Mouse (Mus musculus) adrenal gland, adult 2 months (tissue): Measurements from ENCODE around the gene Nat14. TPM values are rescaled to one million over a fixed set of nuclear protein-coding genes. Genes with fewer than 3 reads are reported as not detected.
A peak's percentile ranks its signal among the peaks of the same experiment; 100 is the strongest.
"Not testable (repeated sequence)": the region's sequence is repeated elsewhere in the genome, so short reads cannot be mapped to it uniquely, and the experiment has no call there.

Experiments
- DNase-seq: peaks from one replicate; pipeline ENCODE4 v3.0.0; 2021
- long read RNA-seq: library from polyadenylated mRNA; stranded (forward); transcript quantifications from one replicate; pipeline ENCODE4 v2.0.0, GENCODE M21; 2021
- polyA plus RNA-seq: library from polyadenylated mRNA; depleted of rRNA; stranded (reverse); fragments of >200 nt; gene quantifications from 2 replicates; pipeline ENCODE4 v1.2.3, GENCODE M21; 2012; rRNA removed
- total RNA-seq, 2 experiments: library from RNA; stranded (reverse); gene quantifications; 2 replicates each; pipeline ENCODE4 v1.2.3; 2021

Nat14 gene
- total RNA-seq (1 to 10 TPM; 8.4 to 9.2 TPM), polyA plus RNA-seq (11.4 and 20.0 TPM in 2 replicates)
- long read RNA-seq, partial matches to known transcripts, result 0 of 8 reads
- long read RNA-seq, other reads (novel, unspliced or antisense), result 4 of 8 reads

- DNase-seq, result no peak
These were observed at the start of gene Nat14 for GRCm38 (mm10) chr7:4921824-4922482. Gene Nat14, plus strand, starts transcription at chr7:4922028.

DNA sequence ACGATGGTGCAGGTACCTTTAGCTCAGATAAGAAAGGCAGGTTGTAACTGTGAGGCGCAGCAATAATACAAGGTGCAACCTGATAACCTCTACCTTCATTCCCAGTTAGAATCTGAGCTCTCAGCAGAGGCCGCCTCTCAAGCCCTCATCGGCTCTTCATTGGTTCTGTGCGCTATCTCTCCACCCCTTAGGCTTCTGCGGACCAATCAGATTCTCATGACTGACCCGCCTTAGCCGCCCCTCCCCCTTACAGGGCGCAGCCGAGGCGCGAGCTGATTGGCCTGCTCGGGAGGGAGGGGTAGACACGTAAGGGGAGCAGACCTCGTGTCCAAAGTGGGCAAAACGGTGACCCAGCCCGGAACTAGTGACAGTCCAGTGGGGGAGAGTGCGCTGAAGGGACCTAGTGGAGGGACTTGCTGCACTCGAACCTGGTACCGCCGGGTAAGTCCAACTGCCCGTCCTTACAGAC is 45.0 kb upstream of the Nat14 start, which contains the start of gene Isoc2a:
Isoc2a (plus strand) TSS at position 401 of the 469 bp plus-strand sequence.
- DNase-seq, result peak; percentile 95

DNA sequence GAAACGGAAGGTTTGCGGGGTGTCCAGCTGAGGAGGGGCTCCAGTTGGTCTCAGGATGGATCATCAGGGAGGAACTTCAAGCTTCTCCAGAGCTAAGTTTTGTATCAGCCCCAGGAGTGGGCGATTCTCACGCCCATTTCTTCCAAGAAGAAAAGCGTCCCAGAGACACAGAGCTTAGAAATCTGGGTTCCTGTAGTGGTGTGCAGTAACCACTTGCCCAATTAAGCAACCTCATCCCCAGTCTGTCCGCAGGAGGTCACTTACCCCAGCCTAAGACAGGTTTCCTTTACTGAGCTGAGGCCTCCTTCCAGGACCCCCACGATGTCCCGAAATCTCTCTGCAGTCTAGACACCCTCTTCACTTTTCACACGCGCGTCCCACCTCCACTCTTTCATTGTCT is 44.6 kb upstream of the Nat14 start:
- DNase-seq, result no peak

DNA sequence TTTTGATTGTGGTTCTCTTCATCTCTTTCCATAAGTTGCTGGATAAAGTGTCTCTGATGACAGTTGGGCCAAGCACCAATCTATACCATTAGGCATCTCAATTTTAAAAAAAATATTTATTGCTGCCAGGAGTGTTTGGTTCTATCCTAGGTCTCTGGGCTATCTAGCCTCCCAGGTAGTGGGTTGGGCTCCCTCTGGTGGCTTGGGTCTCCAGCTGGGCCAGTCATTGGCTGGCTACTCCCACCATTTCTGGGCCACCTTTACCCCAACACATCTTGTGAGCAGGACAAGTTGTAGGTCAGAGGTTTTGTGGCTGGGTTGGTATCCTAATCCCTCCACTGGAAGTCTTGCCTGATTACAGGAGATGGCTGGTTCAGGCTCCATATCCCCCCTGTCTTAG is 43.6 kb upstream of the Nat14 start:
- peak; percentile 26 for DNase-seq

- DNase-seq, result not testable (repeated sequence)
These were observed 42.8 kb upstream of the Nat14 start for GRCm38 (mm10) chr7:4879036-4879435.

GRCm38 (mm10) chr7:4886680-4887079 is 35.1 kb upstream of the Nat14 start:
- no peak for DNase-seq

DNA sequence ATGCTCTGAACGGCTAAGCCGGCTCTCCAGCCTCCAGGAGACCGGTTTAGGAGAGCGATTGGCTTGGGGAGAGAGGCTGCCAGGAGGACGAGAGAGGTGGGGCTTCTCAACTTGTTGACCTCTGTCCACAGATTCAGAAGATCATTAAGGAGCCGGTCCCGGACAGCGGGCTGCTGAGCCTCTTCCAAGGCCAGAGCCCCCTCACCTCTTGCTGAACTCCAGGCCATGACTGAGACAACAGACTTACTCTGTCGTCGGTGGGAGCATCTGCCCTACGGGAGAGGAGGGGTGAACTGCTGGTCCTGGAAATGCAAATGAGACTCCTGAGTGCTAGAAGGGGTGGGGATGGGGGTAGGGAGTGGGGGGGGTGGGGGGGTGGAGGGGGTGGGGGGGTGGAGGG is 26.6 kb upstream of the Nat14 start:
- DNase-seq, result no peak

- DNase-seq, result no peak
These were observed 22.8 kb upstream of the Nat14 start for GRCm38 (mm10) chr7:4898851-4899648.

DNA sequence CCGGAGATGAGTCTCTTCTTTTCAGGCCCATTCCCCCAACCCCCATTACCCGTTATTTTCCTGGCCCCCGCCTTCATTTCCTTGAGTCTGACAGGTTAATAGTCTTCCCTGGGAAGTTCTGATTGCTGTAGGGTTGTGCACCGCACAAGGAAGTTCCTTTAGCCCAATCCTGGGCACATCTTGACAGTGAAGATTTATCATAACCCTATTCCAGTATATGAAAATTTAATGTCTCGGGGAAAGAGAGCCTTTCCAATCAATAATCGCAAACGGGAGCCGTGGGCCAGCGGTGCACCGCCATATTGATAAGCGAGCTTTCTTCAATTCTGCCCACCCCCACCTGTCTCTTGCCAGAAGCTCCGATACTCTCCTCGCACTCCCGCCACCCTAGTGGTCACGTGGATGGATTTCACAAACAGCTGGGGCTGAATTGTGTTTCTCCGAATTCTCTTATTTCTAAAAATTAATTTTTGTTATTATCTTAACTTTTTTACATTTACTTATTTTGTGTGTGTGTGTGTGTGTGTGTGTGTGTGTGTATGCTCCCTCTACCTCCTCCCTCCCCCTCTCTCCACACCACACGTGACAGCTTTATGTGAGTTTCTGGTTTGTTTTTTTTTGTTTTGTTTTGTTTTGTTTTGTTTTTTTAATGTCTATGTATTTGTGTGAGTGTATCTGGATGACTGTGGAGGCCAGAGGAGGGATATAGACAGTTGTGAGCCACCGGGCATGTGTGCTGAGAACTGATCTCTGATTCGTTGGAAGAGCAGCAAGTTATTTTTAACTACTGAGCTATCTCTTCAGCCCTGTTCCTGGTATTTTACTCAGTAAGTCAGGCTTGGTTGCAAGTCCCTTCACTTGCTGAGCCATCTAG is 21.9 kb upstream of the Nat14 start:
- peak; percentile 53 for DNase-seq

DNA sequence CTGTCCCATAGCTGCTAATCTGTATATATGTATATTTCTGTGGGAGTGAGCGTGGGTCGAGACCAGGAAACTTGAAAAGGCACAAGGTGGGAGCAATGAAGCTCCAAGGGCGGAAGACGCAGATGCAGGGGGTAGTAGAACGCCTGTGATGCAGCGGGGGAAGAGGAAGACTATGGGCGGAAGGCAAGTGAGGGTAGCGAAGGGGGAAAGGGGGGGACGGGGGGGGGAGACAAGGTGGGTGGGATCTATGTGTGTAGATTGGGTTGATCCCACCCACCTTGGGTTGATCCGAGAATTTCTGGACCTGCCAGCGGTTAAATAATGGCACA is 21.3 kb upstream of the Nat14 start:
- no peak for DNase-seq

DNA sequence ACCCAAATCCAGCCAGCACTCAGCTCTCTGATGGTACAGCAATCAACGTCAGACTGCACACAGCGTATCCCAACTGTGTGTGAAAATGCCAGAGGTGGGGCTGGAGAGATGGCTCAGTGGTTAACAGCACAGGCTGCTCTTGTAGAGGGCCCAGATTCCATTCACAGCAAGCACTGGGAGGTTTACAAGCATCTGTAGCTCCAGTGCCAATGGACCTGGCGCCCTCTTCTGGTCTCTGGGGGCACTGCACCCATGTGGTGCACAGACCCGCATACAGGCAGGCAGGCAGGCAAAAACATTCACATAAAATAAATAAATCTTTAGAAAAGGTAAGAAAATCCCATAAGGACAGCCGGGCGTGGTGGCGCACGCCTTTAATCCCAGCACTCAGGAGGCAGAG is 20.7 kb upstream of the Nat14 start:
- no peak for DNase-seq

DNA sequence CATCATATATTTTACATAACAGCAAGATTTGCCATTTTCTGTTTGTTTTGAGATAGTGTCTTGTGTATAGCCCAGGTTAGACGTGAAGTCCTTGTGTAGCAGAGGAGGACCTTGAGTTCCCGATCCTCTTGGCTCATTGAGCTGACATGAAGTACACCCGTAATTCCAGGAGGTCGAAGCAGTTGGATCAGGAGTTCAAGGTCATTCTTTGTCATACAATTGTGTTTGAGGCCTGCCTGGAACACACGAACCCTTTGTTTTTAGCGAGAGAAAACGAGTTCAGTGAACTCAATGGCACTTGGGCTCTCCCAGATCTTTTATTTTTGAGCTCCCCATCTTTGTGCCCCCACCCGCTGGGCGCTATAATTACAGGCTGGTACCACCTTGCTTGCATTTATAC is 19.4 kb upstream of the Nat14 start:
- no peak for DNase-seq

DNA sequence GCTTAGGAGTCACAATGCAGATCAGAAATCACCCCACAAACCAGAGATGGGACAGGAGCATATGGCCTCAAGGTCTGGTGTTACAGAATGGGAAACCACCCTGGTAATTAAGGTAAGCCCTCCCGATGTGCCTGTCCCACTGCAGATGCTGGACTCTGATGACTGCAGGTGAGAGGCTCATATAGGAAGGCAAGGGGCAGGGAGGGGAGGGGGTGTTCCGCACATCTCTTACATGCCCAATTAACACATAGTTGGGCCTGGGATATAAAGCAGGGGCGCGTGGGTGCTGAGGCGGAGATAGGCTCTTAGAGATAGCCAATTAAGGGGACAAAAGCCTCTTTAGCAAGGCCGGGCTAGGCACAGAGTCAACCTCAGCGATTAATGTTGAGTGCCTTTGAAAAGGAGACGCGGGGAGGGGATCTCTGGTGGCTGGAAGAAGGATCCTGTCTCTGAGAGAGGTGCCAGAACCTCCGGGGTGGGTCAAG is 15.3 kb upstream of the Nat14 start, which contains the start of gene Gm36210:
Gm36210 (minus strand) TSS at position 51 of the 485 bp plus-strand sequence.
- DNase-seq, result no peak

GRCm38 (mm10) chr7:4911561-4911960 is 10.3 kb upstream of the Nat14 start:
- no peak for DNase-seq

- no peak for DNase-seq
These were observed 9.6 kb upstream of the Nat14 start for GRCm38 (mm10) chr7:4912248-4912647.

DNA sequence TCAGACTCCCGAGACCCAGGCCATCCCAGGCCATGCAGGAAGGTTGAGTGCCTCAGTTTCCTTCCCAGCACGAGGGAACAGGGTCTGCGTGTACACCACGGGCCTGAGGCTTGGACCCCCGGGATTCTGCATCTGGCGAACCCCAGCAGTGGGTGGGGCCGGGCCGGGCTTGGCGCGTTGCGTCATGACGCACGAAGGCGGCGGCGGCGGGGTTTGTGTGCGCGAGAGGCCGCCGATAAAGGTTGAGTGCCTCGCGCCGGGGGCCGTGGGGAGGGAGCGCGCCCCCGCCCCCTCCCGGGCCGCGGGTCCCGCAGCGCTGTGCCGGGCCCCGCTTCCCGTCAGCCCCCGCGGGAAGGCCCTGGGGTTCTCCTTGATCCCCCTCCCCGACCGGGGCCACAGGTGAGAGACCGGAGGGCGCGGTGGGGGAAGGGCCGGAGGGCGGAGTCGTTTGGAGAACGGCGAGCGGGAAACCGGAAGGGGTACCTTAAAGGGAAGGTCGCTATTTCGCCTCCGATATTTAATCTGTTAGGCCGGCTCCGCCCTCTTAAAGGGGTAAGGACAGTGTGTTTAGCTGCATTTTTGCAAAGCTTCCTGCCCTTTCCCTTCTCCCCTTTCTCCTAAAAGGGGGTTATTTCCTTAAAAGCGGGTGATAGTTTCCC is 6.7 kb upstream of the Nat14 start, which contains the start of gene Zfp628:
Zfp628 (plus strand) TSS at position 211 of the 659 bp plus-strand sequence.
- peak; percentile 96 for DNase-seq

DNA sequence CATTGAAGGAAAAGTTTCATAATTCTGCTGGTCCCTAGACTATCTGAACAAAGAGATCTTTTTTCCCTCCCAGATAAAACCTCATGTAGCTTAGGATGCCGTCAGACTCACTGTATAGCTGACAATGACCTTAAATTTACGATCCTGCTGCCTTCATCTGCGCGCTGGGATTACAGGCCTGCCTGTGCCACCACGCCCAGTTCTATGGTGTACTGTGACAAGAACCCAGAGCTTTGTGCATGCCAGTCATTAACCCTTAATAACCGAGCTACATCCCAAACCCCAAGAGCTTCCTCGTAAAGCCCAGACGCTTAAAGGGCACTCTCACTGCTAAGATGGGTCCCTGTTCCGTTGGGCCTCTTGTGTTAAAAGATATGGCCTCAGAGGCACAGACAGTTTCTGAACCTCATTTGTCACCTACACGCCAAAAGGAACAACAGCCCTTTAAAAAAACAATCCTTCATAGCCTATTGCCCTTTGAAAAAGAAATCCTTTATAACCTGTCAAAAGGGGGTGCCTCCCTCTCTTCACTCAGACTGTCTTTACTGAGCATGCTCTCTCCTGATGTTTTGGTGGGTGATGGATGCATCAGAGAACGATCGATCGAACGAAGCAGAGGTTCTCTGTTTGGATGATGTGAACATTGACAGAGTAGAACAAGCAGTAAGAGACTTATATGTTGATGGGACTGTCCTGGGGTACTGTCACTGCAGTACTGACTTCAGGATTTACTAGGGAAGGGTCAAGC is 6.0 kb upstream of the Nat14 start:
- DNase-seq, result no peak

DNA sequence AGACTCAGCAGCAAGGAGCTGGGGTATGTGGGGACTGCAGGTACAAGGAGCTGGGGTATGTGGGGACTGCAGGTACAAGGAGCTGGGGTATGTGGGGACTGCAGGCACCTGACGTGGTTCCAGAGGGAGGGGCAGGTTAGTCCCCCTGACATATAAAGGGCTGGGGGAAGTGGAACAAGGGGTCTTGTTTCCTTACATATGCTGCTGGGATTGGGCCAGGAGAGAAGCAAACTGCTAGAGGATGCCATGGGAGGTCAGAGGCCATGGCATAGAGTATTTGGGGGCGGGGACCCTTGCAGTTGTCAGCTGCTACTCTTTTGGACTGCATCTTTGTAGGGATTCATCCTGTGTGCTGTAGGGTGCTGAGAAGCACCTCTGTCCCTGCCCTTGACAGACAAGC is 4.3 kb upstream of the Nat14 start:
- no peak for DNase-seq

- no peak for DNase-seq
These were observed 3.1 kb upstream of the Nat14 start for GRCm38 (mm10) chr7:4918681-4919080.

- DNase-seq, result no peak
These were observed 2.7 kb upstream of the Nat14 start for GRCm38 (mm10) chr7:4919096-4919495.

GRCm38 (mm10) chr7:4919971-4920370 is 1.9 kb upstream of the Nat14 start:
- DNase-seq, result no peak
